Mouse (Mus musculus): ENCODE measurements around the gene Nfia.

The Nfia gene

DNA sequence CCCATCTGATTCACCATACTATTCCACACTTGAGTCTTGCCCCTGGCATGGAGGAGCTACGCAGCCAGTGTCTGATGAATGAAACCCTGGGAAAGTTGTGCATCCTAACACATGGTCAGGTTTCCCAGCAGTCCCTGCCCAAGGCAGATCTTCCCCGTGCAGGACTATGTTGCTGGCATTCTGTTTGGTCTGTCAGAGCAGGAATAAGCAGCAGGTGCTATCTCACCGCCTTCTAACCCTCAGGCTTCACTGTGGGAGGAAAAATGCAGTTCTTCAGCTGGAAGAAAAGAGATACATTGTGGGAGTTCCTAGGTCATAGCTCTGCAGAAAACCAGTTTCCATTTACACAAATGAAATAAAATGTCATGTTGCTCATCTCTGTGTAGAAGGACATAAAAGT, 247.3 kb downstream of the Nfia start:
- DNase-seq = no peak

DNA sequence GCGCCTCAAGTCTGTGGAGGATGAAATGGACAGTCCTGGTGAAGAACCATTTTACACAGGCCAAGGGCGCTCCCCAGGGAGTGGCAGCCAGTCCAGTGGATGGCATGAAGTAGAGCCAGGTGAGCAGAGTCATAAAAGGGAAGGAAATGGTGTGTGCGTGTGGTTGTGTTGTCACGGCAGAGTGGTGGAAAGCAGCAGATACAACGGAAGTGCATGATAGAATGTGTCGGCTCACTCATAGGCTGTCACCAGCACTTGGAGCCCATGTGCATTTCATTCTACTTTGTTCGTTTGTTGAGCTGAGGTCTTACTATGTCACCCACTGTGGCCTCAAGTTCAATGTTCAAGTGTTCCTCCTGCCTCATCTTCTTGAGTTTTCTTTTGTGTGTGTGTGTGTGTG, 248.3 kb downstream of the Nfia start:
- DNase-seq = no peak

DNA sequence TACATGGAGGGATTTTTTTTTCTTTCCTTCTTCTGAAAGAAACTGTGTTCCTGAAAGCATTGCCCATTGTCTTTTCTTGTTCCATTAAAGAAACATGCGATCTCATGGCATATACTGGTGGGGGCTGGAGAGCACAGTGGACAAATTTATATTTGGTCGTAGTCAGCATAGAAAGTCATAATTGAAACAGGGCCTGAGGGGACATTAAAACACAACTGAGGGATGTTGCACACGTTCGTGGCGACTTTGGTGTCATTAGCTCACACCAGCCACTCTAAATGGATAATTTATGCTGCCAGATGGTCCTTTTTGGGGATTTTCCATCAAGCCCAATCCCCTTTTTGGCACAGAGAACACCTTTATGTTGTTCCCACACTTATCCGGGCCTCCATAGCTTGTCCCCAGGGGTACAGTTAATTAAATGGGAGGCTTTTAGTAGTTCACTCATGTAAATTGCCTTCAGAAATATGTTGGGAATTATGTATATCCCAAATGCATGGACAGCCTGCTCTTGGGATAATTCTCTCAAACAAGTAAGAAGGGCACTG, 250.8 kb downstream of the Nfia start:
- DNase-seq = no peak

DNA sequence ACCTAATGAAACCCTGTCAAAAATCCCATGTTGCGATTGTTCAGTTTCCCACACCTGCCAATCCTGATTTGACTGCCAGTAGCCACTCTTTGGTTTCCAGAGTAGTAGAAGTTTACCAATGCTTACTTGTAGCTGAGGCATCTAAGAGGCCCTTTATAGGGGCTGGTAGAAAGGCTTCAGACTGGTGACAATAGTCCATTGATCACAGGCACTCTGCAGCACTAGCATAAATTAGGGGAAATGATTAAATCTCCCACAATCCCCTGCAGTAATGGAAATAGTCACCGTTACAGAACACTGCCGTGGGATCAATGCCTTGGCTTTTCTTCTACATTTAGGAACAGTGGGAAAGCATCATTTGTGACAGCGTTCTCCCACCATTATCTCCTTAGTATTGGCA, 254.9 kb downstream of the Nfia start:
- DNase-seq = no peak

DNA sequence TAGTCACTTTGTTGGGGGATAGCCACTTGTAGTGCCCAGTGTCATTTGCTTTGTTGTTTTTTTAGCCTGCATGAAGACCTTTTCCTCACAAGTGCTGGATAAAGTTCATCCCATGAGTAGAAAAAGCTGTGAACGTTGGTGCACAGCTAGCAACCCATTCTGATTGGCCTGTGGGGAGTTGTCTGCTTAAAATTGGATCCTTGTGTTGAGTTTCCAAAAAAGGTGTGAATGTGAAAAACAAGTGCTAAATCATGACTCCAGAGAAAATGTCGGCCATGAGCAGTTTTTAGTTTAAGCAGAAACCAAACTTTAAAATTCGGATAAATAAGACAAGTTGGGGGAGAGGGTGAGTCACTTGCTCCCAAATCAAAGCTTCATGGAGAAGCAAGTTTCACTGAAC, 259.3 kb downstream of the Nfia start:
- DNase-seq = no peak

DNA sequence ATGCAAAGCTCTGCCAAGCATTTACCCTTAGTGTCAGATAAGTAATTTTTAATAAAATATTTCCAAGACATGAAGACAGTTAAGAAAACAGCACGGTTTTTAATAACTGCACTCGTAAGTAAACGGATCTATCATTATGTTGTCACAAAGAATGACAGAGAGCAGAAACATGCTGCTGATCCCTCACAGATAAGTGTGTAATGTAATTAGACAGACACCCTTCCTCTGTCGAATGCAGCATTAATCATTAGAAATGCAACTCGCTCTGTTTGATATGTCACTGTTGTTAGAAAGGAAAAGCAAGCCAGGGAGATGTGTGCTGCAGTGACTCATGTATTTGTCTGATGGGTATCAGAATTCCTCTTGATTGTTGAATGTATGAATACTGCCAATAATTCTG, 259.8 kb downstream of the Nfia start:
- no peak for DNase-seq

DNA sequence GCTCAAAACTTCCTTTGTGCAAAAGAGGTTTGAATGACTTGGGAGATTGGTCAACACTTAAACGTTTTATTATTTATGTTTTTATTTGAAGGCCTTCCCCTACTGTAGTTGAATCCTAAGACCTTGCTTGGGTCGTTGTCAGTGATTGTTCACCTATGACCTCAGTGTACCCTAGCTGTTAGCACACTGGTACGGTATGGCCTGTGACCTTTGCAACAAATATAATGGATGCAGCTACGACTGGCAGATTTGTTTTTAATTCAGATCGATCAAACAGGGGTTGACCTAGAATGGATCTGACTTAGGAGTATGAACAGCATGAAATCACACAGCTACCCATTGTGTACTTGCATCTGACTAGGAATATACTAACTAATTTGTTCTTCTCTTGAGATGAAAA, 266.6 kb downstream of the Nfia start:
- DNase-seq = no peak

DNA sequence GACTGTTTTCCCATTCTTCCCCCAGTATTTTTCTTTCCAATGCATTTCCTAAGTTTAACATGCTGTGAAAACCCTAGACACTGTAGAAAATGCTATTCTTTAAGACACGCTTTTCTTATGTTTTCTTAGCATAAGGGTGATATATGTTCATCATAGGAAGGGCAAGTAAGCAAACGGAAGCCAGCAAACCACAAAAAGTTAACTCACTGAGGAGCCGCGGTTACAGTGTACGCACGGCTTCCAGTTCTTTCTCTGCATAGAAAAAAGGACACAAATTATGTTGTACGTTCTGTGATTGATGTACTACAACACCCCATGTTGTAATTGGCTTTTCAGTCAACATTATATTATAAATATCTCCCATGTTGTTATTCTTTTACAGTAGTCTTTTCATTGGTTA, 267.6 kb downstream of the Nfia start:
- no peak for DNase-seq

DNA sequence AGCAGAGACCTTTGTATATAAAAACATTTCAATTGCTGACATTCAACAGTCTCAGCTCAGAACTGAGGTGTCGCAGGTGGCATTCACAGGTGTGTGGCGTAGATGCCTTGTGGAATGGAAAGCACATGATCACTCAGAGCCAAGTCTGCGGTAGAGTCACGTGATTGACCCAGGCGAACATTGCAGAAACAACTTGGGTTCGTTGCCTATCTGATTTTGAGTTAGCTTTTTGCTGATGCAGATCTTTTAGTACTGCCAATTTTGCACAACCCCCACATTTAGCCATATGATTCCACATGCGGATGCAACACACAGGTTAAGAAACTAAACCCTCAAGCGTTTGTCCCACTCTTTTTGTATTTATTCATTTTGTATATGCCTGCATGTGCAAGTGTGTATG, 272.1 kb downstream of the Nfia start:
- DNase-seq = no peak

DNA sequence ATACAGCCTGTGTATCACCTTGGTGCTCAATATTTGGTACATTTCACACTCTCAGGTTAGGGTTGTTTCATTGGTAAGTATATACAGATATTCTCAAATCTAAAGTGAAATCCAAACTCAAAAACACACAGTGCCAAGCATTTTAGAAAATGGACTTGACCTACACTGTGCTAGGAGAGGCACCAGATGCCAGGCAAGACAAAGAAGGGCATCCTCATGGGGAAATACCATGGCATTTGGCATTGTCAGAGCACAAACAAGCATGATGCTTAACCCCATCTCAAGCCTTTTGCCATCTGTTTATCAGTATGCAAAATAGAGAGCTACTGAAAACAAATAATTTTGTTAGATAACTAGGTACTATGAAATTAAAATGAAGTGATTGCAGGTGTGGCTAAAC, 274.8 kb downstream of the Nfia start:
- DNase-seq = no peak

DNA sequence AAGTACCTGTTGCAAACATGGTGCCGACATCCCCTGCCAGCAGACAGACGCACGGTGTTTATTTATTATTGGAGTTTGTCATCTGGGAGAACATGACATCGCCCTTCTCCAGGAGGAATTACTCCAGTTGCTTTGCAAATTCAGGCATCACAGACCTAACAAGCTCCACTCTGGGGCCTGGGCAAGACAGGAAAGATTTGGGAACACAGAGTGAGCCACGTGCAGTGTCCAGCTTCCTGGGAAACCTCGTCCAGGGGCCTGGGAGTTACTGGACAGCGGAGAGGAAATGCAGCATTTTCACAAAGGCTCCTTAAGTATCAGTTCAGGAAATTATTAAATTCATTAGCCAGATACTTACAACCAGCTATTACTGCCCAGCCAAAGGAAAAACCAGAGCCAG, 277.1 kb downstream of the Nfia start:
- no peak for DNase-seq

DNA sequence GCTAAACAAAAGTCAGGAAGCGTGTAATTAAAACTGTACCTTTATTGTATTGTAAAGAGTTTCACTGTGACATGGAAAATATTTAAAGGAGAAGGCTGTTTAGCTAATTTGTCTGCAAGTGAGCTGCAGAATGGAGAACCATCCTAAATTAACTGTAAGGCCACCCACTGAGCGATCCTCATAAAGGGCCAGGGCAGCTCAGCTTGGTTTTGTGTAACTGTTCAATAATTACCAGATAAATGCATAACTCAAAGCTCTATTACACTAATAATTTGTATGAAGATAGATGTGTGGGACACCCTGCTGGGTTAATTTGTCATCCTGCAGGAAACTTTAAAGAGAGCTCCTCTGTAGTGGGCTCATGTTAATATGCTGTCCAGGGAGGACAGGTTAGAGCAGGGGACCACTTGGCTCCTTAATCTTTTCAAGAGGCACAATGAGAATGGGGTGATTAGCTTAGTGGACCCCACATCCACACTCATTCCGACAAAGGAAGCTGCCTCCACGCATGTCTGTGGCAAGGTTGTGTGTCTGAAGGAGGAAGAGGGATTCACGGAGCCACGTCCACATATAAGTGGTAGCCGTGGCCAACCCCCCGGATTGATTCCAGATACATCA, 277.6 kb downstream of the Nfia start:
- DNase-seq = no peak

DNA sequence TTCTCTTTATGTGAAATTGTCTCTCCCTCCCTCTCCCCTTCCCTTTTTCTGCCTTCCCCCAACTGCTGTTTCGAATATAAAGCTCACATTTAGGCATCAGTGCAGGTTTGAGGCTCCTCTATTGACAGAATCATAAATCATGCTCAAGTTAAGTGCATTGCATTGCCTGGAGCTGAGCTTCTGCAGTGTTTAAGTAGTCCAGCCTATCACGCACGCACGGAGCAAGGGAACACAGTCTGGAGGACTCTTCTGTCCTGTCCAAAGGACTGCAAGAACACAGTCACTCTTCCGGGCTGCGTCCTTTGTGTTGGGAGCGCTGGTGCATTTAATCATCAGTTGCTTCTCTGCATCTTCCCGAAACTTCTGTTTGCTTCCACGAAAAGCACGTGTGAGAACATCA, 278.2 kb downstream of the Nfia start:
- no peak for DNase-seq

DNA sequence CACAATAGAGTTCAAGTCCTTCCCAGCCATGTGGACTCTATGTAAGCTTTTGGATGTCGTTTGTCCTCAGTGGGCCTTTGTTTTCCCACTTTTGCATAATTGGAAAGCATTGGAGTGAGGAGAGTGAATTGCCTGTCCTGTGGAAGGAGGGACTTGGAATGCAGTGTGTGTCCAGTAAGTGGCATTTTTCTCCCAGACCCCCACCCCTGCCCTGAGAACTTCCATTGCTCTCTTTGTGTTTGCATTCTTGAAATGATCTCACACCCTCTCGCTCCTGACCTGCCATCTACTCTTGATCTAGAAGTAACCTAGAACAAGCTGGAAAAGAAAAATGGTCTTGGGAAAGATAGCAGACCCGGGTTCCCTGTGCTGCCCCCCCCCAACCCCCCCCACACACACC, 278.8 kb downstream of the Nfia start:
- DNase-seq = no peak

DNA sequence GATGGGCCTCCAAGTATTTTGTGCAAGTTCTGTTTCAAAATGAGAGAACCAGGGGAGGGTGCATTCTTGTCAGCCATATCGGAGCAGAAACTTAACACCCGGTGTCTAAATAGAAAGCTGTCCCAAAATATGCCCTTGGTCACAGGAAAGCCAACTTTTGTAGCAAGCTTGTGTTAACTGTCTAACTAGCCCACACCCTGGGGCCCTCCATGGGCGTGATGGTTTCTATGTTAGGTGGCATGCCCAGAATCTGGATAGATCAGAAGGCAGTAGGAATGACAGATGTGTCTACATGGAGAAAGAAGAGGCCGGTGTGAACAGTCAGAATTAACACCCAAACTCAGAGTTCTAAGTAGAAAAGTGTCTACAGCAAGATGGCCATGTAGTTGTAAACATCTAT, 282.5 kb downstream of the Nfia start:
- DNase-seq = no peak

DNA sequence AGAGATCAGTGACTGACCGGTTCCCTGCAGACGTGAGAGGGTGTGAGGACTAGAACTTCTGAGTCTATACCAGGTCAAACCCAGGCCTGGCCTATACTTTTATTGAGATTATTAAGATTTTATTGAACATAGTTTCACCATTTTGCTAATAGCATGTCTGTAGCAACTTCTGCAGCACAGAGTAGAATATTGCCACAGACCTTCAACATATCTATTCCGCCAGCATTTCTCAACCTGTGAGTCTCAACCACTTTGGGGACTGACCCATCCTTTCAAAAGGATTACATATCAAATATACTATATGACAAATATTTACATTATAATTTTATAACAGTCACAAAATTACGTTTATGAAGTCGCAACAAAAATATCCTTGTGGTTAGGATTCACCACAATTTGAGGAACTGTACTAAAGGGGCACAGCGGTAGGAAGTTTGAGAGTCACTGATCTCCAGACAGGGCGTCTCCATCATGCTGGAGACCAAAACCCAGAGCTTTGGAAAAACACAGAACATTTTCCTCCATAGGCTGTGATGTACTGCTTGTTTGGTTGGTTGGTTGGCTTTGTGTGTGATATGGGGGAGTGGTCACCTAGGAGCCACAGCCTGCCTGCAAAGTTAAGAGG, 284.0 kb downstream of the Nfia start:
- DNase-seq = no peak

DNA sequence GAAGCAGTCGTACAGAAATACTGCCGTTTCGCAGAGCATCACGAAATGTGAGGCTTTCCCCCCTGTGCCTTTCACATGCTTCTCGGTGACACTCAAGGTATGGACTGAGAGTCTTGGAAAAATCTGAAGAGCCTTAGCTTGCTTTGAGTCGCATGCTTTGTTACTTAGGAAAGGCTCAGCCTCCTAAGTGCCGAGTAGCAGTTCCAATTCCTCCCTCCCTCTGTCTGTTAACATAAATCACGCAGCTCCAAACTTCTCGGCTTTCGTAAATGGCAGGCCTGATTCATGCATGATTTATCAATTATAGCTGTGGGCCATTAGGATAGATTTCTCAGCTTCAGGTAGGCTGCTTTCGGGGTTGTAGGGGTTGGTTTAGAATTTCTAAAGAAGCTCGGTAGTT, 284.7 kb downstream of the Nfia start:
- no peak for DNase-seq

DNA sequence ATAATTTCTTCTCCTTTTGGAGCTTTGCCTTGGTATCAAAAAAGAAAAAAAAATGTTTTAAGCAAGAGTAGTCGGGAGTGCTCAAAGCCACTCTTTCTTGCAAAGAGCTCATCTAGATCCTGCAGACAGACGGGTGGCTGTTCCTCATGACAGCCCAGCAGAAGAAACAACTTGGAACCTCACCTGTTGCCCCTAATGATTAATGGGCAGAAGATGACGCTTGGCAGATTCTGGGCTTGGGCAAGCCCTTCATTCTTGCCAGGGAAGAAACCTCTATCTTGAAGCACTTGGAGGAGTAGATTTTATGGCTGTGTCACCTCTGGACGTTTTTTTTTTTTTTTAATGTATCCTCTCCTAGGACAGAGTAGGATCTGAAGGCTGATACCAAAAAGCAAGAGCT, 285.2 kb downstream of the Nfia start:
- no peak for DNase-seq

DNA sequence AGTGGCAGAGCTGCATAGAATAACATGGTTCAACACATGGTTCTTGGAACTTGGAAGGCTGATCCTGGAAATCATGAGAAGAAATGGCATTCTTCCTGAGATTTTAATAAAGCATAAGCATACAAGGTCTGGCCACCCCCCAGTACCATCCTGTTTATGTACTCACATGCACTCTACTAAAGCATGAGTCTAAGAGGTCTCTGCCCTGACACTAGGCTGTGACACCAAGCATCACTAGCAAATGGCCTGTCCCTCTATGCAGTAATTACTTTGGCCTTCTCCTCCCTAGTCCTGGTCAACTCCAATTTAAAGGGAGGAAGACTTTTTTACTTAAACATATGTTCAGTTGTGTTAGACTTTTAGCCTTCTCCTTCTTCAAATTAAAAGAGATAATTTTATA, 285.6 kb downstream of the Nfia start:
- no peak for DNase-seq

DNA sequence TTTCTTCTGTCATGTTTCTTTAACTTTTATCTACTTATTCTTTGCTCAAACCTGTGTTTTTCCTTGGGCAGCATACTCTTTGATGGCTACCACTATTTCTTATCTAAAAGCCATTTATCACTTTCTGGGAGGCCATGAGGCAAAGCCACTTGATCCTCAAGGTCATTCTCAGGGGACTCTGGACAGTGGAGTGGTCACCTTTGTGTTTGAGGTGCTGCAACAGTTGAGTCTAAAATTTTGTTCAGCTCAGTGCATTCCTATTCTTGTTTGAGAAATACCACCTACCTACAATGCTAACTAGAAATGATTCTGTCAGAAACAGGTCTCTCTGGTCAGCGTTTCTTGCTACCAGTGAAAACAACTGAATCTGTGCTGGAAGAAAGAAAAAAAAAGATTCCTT, 288.1 kb downstream of the Nfia start:
- no peak for DNase-seq

DNA sequence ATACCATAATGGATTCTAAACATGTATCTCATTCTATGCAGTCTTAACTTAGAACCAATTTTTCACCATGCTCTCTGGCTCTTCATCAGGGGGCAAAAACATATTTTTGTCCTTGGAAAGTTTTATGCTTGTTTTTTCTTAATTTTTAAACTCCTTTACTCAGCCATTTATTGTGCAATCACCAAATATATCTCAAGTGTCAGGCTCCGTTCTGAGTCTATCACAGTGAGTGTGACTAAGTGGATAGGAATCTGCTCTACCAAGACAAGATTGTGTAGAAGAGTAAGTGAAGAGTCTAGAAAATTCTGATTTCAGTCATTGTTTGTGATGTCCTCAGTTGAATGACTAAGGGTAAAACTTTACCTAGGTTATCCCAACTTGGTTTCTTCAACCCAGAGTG, 288.6 kb downstream of the Nfia start:
- DNase-seq = no peak

DNA sequence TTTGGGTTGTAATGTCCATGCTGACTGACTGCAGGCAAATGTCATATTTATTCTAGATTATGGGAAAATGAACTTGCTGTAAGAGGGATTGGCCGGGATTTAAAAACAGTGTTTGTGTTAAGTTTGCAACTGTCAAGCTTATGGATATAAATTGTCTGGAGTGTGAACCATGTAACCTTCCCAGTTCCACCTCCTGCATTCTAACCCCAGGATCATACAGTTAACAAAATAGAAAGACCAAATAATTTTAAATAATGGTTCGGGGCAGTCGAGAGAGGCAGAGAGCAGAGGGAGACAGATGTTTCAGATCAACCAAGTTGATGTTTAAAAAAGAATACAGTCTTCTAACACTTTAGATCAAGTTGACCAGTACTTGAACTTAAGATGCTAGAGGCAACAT, 290.7 kb downstream of the Nfia start:
- DNase-seq = no peak

DNA sequence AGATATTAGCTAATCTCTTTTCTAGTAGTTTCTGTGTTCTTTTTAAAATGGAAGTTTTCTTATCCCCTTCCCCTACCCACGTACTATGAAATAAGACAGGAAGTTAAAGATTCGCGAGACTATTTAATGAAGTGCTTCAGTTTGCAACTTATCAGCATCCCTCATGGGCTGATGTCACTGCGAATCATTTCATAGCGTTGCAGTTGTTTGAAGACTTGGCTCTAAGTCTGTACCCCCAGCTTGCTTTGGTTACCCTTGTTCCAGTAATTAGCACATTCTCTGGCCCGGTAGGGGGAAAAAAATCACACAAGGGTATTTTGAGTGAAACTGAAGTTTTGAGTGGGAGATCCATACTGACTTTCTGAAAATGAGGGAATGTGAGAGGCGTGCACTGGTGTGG, 303.6 kb downstream of the Nfia start:
- no peak for DNase-seq

DNA sequence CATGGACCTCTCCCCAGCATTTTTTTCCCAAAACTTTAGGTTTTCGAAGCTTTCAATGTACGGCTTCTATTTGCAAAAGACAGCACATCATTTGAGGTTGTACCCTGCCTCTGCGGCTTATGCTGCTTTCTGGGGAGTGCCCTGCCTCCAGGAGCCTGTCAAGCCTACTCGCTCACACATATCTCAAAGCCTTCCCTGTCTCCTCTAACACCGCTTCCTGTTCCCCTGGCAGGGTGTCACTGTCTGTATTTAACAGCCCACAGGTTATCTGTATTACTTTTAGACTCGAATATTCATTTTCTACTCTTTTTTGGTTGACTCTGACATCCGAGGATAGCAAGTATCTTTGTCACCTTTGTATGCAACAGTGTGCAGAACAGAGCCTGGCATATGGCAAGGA, 304.1 kb downstream of the Nfia start:
- DNase-seq = no peak

DNA sequence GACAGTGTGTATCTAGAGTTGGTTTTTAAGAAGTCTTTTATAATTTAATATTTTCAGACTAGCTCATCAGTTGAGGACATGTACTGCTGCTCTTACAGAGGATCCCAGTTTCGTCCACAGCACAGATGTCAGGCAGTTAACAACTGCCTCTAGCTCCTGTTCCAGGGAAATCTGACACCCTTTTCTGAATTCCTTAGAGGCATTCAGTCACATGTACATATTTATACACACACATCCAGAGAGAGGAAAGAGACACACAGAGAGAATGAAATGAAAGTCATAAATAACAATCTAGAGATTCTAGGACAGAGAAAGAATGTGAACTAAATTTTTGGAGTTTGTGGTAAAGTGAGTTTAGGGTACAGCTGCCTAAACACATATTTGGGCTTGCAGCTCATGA, 308.1 kb downstream of the Nfia start:
- no peak for DNase-seq
